Mouse (Mus musculus): ENCODE data around the gene Prss8. TPM values are rescaled to one million over a fixed set of nuclear protein-coding genes. Genes with fewer than 3 reads are reported as not detected.

The Prss8 gene
- polyA plus RNA-seq, 1 experiment from 2014 or later: 125 TPM

- ATAC-seq (replicated peaks; ENCODE audit: low FRiP score, low read depth) (peak; percentile 81), DNase-seq (ENCODE audit: low spot score) (peak; percentile 66)
- 43% methylated on average over 5 of the region's 5 CpGs for WGBS
- no peak overlapping the region for H3K4me3 ChIP-seq (replicated peaks; ENCODE audit: low read depth, low read length)
- TF ChIP-seq CTCF (IDR thresholded peaks at IDR 0.05; ENCODE audit: low read depth): no peak
- no peaks in the 10 kb centered on the region for H3K27me3 ChIP-seq (ENCODE audit: insufficient read depth, low read length)
- H3K27ac ChIP-seq: peak overlapping the region; percentile 93
- peaks cover 20% of the 10 kb centered on the region for H3K4me1 ChIP-seq (replicated peaks; ENCODE audit: insufficient read depth, low read length)
- peaks cover 22% of the 10 kb centered on the region for H3K36me3 ChIP-seq (ENCODE audit: insufficient read depth, low read length)
- H3K4me2 ChIP-seq (ENCODE audit: low read length): no peak overlapping the region
- no peaks in the 10 kb centered on the region for H3K9me3 ChIP-seq (replicated peaks; ENCODE audit: low read length)
- H3K9ac ChIP-seq (ENCODE audit: low read depth, low read length): 0 out of 2 replicates have a peak overlapping the region, but pooled peaks have one; percentile 24
Observed at GRCm38 (mm10) chr7:127925252-127925651, 4.7 kb downstream of the Prss8 start.

GRCm38 (mm10) chr7:127923714-127924113 is 6.2 kb downstream of the Prss8 start:
- H3K27me3 ChIP-seq (ENCODE audit: insufficient read depth, low read length): no peaks in the 10 kb centered on the region
- no peak overlapping the region; the same call in 1 of the 2 replicates for H3K9ac ChIP-seq (ENCODE audit: low read depth, low read length)
- peaks cover 20% of the 10 kb centered on the region for H3K4me1 ChIP-seq (replicated peaks; ENCODE audit: insufficient read depth, low read length)
- WGBS: 82% methylated on average over 5 of the region's 5 CpGs
- H3K4me2 ChIP-seq (ENCODE audit: low read length): no peak overlapping the region
- no peak for DNase-seq (ENCODE audit: low spot score)
- no peak overlapping the region for H3K4me3 ChIP-seq (replicated peaks; ENCODE audit: low read depth, low read length)
- ATAC-seq (replicated peaks; ENCODE audit: low FRiP score, low read depth): no peak
- H3K9me3 ChIP-seq (replicated peaks; ENCODE audit: low read length): no peaks in the 10 kb centered on the region
- peak overlapping the region; percentile 93; the same call in 1 of the 2 replicates for H3K27ac ChIP-seq
- peaks cover 22% of the 10 kb centered on the region for H3K36me3 ChIP-seq (ENCODE audit: insufficient read depth, low read length)
- no peak for TF ChIP-seq CTCF (IDR thresholded peaks at IDR 0.05; ENCODE audit: low read depth)

- Histone ChIP-seq H3K9me3 (replicated peaks; ENCODE audit: low read length) (no peaks in the 10 kb centered on the region), H3K4me2 (ENCODE audit: low read length) (no peak overlapping the region), H3K4me1 (replicated peaks; ENCODE audit: insufficient read depth, low read length) (peaks cover 17% of the 10 kb centered on the region), H3K36me3 (ENCODE audit: insufficient read depth, low read length) (peaks cover 22% of the 10 kb centered on the region), H3K27ac (peak overlapping the region; percentile 44), H3K4me3 (replicated peaks; ENCODE audit: low read depth, low read length) (no peak overlapping the region), H3K9ac (ENCODE audit: low read depth, low read length) (no peak overlapping the region), H3K27me3 (ENCODE audit: insufficient read depth, low read length) (no peaks in the 10 kb centered on the region)
- WGBS: 70% methylated on average over 6 of the region's 6 CpGs
- no peak for DNase-seq (ENCODE audit: low spot score)
- no peak for TF ChIP-seq CTCF (IDR thresholded peaks at IDR 0.05; ENCODE audit: low read depth)
- no peak for ATAC-seq (replicated peaks; ENCODE audit: low FRiP score, low read depth)
Observed at GRCm38 (mm10) chr7:127922451-127923275, 7.2 kb downstream of the Prss8 start.

- no peak overlapping the region for H3K9ac ChIP-seq (ENCODE audit: low read depth, low read length)
- ATAC-seq (replicated peaks; ENCODE audit: low FRiP score, low read depth) (no peak), DNase-seq (ENCODE audit: low spot score) (peak; percentile 49)
- H3K36me3 ChIP-seq (ENCODE audit: insufficient read depth, low read length): peaks cover 24% of the 10 kb centered on the region
- H3K4me2 ChIP-seq (ENCODE audit: low read length): no peak overlapping the region
- peaks cover 8% of the 10 kb centered on the region; the same call in 1 of the 2 replicates for H3K4me1 ChIP-seq (replicated peaks; ENCODE audit: insufficient read depth, low read length)
- TF ChIP-seq CTCF (IDR thresholded peaks at IDR 0.05; ENCODE audit: low read depth): peak; percentile 67
- no peaks in the 10 kb centered on the region for H3K9me3 ChIP-seq (replicated peaks; ENCODE audit: low read length)
- WGBS: 67% methylated on average over 8 of the region's 8 CpGs
- no peaks in the 10 kb centered on the region for H3K27me3 ChIP-seq (ENCODE audit: insufficient read depth, low read length)
- H3K27ac ChIP-seq: no peak overlapping the region
- H3K4me3 ChIP-seq (replicated peaks; ENCODE audit: low read depth, low read length): no peak overlapping the region
Observed at GRCm38 (mm10) chr7:127921516-127921915, 8.4 kb downstream of the Prss8 start.

- 77% methylated on average over 7 of the region's 7 CpGs for WGBS
- H3K27me3 ChIP-seq (ENCODE audit: insufficient read depth, low read length): no peaks in the 10 kb centered on the region
- H3K36me3 ChIP-seq (ENCODE audit: insufficient read depth, low read length): peaks cover 16% of the 10 kb centered on the region; the same call in 1 of the 2 replicates
- ATAC-seq (replicated peaks; ENCODE audit: low FRiP score, low read depth): no peak
- no peaks in the 10 kb centered on the region for H3K9me3 ChIP-seq (replicated peaks; ENCODE audit: low read length)
- DNase-seq (ENCODE audit: low spot score): peak; percentile 63
- peak; percentile 58 for TF ChIP-seq CTCF (IDR thresholded peaks at IDR 0.05; ENCODE audit: low read depth)
- no peak overlapping the region for H3K9ac ChIP-seq (ENCODE audit: low read depth, low read length)
- H3K4me1 ChIP-seq (replicated peaks; ENCODE audit: insufficient read depth, low read length): 0 out of 2 replicates have a peak, but pooled peaks cover under 1% of the 10 kb centered on the region
- no peak overlapping the region for H3K4me2 ChIP-seq (ENCODE audit: low read length)
- no peak overlapping the region for H3K27ac ChIP-seq
- no peak overlapping the region for H3K4me3 ChIP-seq (replicated peaks; ENCODE audit: low read depth, low read length)
Observed at GRCm38 (mm10) chr7:127919290-127919689, 10.6 kb downstream of the Prss8 start.

GRCm38 (mm10) chr7:127918203-127918602 is 11.7 kb downstream of the Prss8 start:
- no peak overlapping the region for H3K27ac ChIP-seq
- no peak overlapping the region for H3K4me3 ChIP-seq (replicated peaks; ENCODE audit: low read depth, low read length)
- no peak overlapping the region for H3K4me2 ChIP-seq (ENCODE audit: low read length)
- H3K36me3 ChIP-seq (ENCODE audit: insufficient read depth, low read length): peaks cover 8% of the 10 kb centered on the region; the same call in 1 of the 2 replicates
- ATAC-seq (replicated peaks; ENCODE audit: low FRiP score, low read depth) (no peak), DNase-seq (ENCODE audit: low spot score) (no peak)
- H3K27me3 ChIP-seq (ENCODE audit: insufficient read depth, low read length): no peaks in the 10 kb centered on the region
- peak; percentile 72 for TF ChIP-seq CTCF (IDR thresholded peaks at IDR 0.05; ENCODE audit: low read depth)
- WGBS: 56% methylated on average over 3 of the region's 3 CpGs
- H3K9me3 ChIP-seq (replicated peaks; ENCODE audit: low read length): no peaks in the 10 kb centered on the region
- no peak overlapping the region for H3K9ac ChIP-seq (ENCODE audit: low read depth, low read length)
- 0 out of 2 replicates have a peak, but pooled peaks cover 2% of the 10 kb centered on the region for H3K4me1 ChIP-seq (replicated peaks; ENCODE audit: insufficient read depth, low read length)
